Mouse (Mus musculus) brain, embryonic 14.5 days (tissue): ENCODE measurements at regions not wholly inside any gene's neighbourhood (a gene's known extent, or its start where the extent isn't known, plus 50 kb on each side); places are given as distances from the start of the nearest gene placed in this dataset.

Experiments used
- CTCF ChIP-seq: fragments of 200-500 bp; IDR thresholded peaks from 2 replicates; pipeline ENCODE4 v1.5.1; 2012; ENCODE audit warnings: inconsistent platforms, mild to moderate bottlenecking, moderate library complexity, borderline replicate concordance; ENCODE audit not compliant: insufficient read depth, insufficient read length; ENCODE audit errors: extremely low read depth
- POLR2A ChIP-seq: fragments of 200-500 bp; IDR thresholded peaks from 2 replicates; pipeline ENCODE4 v1.6.1; 2012; ENCODE audit warnings: mild to moderate bottlenecking, inconsistent platforms, borderline replicate concordance; ENCODE audit not compliant: poor library complexity, insufficient read depth, insufficient read length, severe bottlenecking; ENCODE audit errors: extremely low read depth

DNA sequence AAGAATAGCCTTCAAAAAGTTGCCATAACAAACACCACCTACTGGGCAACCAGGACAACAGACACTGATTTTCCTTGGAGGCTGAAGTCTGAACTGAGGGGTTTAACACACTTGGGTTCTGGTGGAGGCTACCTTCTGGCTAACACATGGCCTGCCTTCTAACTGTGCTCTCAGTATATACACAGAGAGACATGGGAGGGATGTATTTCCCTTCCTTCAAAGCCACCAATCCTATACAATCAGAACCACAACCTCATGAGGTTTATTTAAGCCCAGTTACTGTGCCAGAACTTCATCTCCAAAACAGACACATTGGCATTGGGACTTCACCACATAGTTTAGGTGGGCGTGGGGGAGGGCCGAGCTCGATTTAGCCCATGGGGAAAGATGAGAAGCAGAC is 50.1 kb upstream of the Smad1 start:
- TF ChIP-seq CTCF (no peak), POLR2A (no peak)
